Mouse (Mus musculus): ENCODE data around the gene Pnkd. TPM values are rescaled to one million over a fixed set of nuclear protein-coding genes. Genes with fewer than 3 reads are reported as not detected.

Gene Pnkd
- polyA plus RNA-seq, 1 experiment = 50.1 TPM

- Histone ChIP-seq H3K4me3 (ENCODE audit: control insufficient read depth, insufficient read depth, low read length) (no peak overlapping the region), H3K36me3 (ENCODE audit: control insufficient read depth, insufficient read depth, low read length) (no peaks in the 10 kb centered on the region), H3K4me1 (replicated peaks; ENCODE audit: control insufficient read depth, insufficient read depth, low read length) (peaks cover 6% of the 10 kb centered on the region), H3K27me3 (ENCODE audit: control insufficient read depth, insufficient read depth, low read length) (no peaks in the 10 kb centered on the region), H3K27ac (ENCODE audit: control insufficient read depth, insufficient read depth, low read length) (no peak overlapping the region)
- 61% methylated on average over 5 of the region's 5 CpGs for WGBS
- no peak for DNase-seq
- TF ChIP-seq CTCF (IDR thresholded peaks at IDR 0.05; ENCODE audit: borderline replicate concordance, control insufficient read depth, extremely low read depth, insufficient read depth, low read length, poor library complexity) (no peak), POLR2A (IDR thresholded peaks at IDR 0.05; ENCODE audit: control insufficient read depth, extremely low read depth, insufficient read depth, low read length, poor library complexity) (no peak)
Measured at GRCm38 (mm10) chr1:74359952-74360517, 75.3 kb downstream of the Pnkd start.

GRCm38 (mm10) chr1:74361812-74362211, 77.1 kb downstream of the Pnkd start, which contains the start of gene Catip:
Gene Catip, plus strand, starts transcription at chr1:74362108.
- TF ChIP-seq POLR2A (IDR thresholded peaks at IDR 0.05; ENCODE audit: control insufficient read depth, extremely low read depth, insufficient read depth, low read length, poor library complexity) (no peak), CTCF (IDR thresholded peaks at IDR 0.05; ENCODE audit: borderline replicate concordance, control insufficient read depth, extremely low read depth, insufficient read depth, low read length, poor library complexity) (no peak)
- Histone ChIP-seq H3K27me3 (ENCODE audit: control insufficient read depth, insufficient read depth, low read length) (no peaks in the 10 kb centered on the region), H3K27ac (ENCODE audit: control insufficient read depth, insufficient read depth, low read length) (no peak within 1 kb of the TSS), H3K4me1 (replicated peaks; ENCODE audit: control insufficient read depth, insufficient read depth, low read length) (peaks cover 6% of the 10 kb centered on the region), H3K36me3 (ENCODE audit: control insufficient read depth, insufficient read depth, low read length) (no peaks in the 10 kb centered on the region), H3K4me3 (ENCODE audit: control insufficient read depth, insufficient read depth, low read length) (no peak within 1 kb of the TSS)
- WGBS = 3% methylated on average over 2 of the region's 2 CpGs
- peak; percentile 59 for DNase-seq

GRCm38 (mm10) chr1:74362325-74363229, 77.8 kb downstream of the Pnkd start:
- no peaks in the 10 kb centered on the region for H3K27me3 ChIP-seq (ENCODE audit: control insufficient read depth, insufficient read depth, low read length)
- WGBS = 90% methylated on average over 17 of the region's 17 CpGs

GRCm38 (mm10) chr1:74363437-74363836, 78.7 kb downstream of the Pnkd start:
- H3K4me3 ChIP-seq (ENCODE audit: control insufficient read depth, insufficient read depth, low read length) = no peak overlapping the region
- no peaks in the 10 kb centered on the region for H3K36me3 ChIP-seq (ENCODE audit: control insufficient read depth, insufficient read depth, low read length)
- peaks cover 13% of the 10 kb centered on the region for H3K4me1 ChIP-seq (replicated peaks; ENCODE audit: control insufficient read depth, insufficient read depth, low read length)
- WGBS = 97% methylated on average over 5 of the region's 5 CpGs
- no peak overlapping the region for H3K27ac ChIP-seq (ENCODE audit: control insufficient read depth, insufficient read depth, low read length)
- TF ChIP-seq POLR2A (IDR thresholded peaks at IDR 0.05; ENCODE audit: control insufficient read depth, extremely low read depth, insufficient read depth, low read length, poor library complexity) (no peak), CTCF (IDR thresholded peaks at IDR 0.05; ENCODE audit: borderline replicate concordance, control insufficient read depth, extremely low read depth, insufficient read depth, low read length, poor library complexity) (no peak)
- no peaks in the 10 kb centered on the region for H3K27me3 ChIP-seq (ENCODE audit: control insufficient read depth, insufficient read depth, low read length)
- DNase-seq = no peak

More at GRCm38 (mm10) chr1:74362325-74363229, 77.8 kb downstream of the Pnkd start:
- DNase-seq = no peak
- Histone ChIP-seq H3K27ac (ENCODE audit: control insufficient read depth, insufficient read depth, low read length) (no peak overlapping the region), H3K4me1 (replicated peaks; ENCODE audit: control insufficient read depth, insufficient read depth, low read length) (peaks cover 6% of the 10 kb centered on the region), H3K36me3 (ENCODE audit: control insufficient read depth, insufficient read depth, low read length) (no peaks in the 10 kb centered on the region), H3K4me3 (ENCODE audit: control insufficient read depth, insufficient read depth, low read length) (no peak overlapping the region)
- TF ChIP-seq POLR2A (IDR thresholded peaks at IDR 0.05; ENCODE audit: control insufficient read depth, extremely low read depth, insufficient read depth, low read length, poor library complexity) = no peak
- TF ChIP-seq CTCF (IDR thresholded peaks at IDR 0.05; ENCODE audit: borderline replicate concordance, control insufficient read depth, extremely low read depth, insufficient read depth, low read length, poor library complexity) = no peak

- no peak for TF ChIP-seq CTCF (IDR thresholded peaks at IDR 0.05; ENCODE audit: borderline replicate concordance, control insufficient read depth, extremely low read depth, insufficient read depth, low read length, poor library complexity)
- TF ChIP-seq POLR2A (IDR thresholded peaks at IDR 0.05; ENCODE audit: control insufficient read depth, extremely low read depth, insufficient read depth, low read length, poor library complexity) = no peak
- Histone ChIP-seq H3K36me3 (ENCODE audit: control insufficient read depth, insufficient read depth, low read length) (no peaks in the 10 kb centered on the region), H3K27me3 (ENCODE audit: control insufficient read depth, insufficient read depth, low read length) (no peaks in the 10 kb centered on the region), H3K4me1 (replicated peaks; ENCODE audit: control insufficient read depth, insufficient read depth, low read length) (peaks cover 13% of the 10 kb centered on the region), H3K4me3 (ENCODE audit: control insufficient read depth, insufficient read depth, low read length) (no peak overlapping the region), H3K27ac (ENCODE audit: control insufficient read depth, insufficient read depth, low read length) (no peak overlapping the region)
- WGBS = 28% methylated on average over 8 of the region's 8 CpGs
- DNase-seq = no peak
Measured at GRCm38 (mm10) chr1:74364270-74364669, 79.5 kb downstream of the Pnkd start.

GRCm38 (mm10) chr1:74367886-74368645, 83.3 kb downstream of the Pnkd start:
- no peak for TF ChIP-seq CTCF (IDR thresholded peaks at IDR 0.05; ENCODE audit: borderline replicate concordance, control insufficient read depth, extremely low read depth, insufficient read depth, low read length, poor library complexity)
- no peak for TF ChIP-seq POLR2A (IDR thresholded peaks at IDR 0.05; ENCODE audit: control insufficient read depth, extremely low read depth, insufficient read depth, low read length, poor library complexity)
- Histone ChIP-seq H3K27ac (ENCODE audit: control insufficient read depth, insufficient read depth, low read length) (no peak overlapping the region), H3K4me3 (ENCODE audit: control insufficient read depth, insufficient read depth, low read length) (peak overlapping the region; percentile 25), H3K36me3 (ENCODE audit: control insufficient read depth, insufficient read depth, low read length) (no peaks in the 10 kb centered on the region), H3K4me1 (replicated peaks; ENCODE audit: control insufficient read depth, insufficient read depth, low read length) (peaks cover 13% of the 10 kb centered on the region), H3K27me3 (ENCODE audit: control insufficient read depth, insufficient read depth, low read length) (no peaks in the 10 kb centered on the region)
- 23% methylated on average over 34 of the region's 34 CpGs for WGBS
- DNase-seq = no peak

Measured in thymus, adult 2 months (tissue).